Mouse (Mus musculus): ENCODE measurements around the gene Eps8l1.

- TF ChIP-seq POLR2A (IDR thresholded peaks at IDR 0.05; ENCODE audit: control insufficient read depth, low read depth, low read length) (no peak), CTCF (IDR thresholded peaks at IDR 0.05; ENCODE audit: control insufficient read depth, insufficient read depth, insufficient replicate concordance, low read depth, low read length) (no peak)
Measured at GRCm38 (mm10) chr7:4467801-4468200, 7.3 kb downstream of the Eps8l1 start.
